Mouse (Mus musculus): ENCODE measurements at regions not wholly inside any gene's neighbourhood (a gene's known extent, or its start where the extent isn't known, plus 50 kb on each side); places are given as distances from the start of the nearest gene placed in this dataset.
A peak's percentile ranks its signal among the peaks of the same experiment; 100 is the strongest.

DNA sequence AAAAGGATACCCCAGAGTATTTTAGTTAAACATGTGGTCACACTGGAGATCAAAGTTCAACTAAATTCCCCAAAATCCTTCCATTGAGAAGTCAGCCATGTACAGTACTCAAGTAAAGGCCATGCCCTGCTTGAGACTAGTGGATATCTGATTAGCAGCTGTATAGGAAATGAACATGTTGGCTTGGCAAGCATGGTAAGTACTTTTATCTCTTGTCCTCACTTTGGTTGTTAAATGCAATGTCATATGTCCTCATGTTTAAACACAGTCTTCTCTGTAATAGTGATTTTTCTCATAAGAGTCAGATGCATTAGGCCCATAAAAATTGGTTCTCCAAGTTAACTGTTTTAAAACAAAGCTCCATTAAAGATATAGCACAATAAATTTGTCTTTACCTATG lies 141.1 kb upstream of the Pdgfd start:
- no peak for ATAC-seq (replicated peaks; ENCODE audit: low FRiP score, poor library complexity, severe bottlenecking)

DNA sequence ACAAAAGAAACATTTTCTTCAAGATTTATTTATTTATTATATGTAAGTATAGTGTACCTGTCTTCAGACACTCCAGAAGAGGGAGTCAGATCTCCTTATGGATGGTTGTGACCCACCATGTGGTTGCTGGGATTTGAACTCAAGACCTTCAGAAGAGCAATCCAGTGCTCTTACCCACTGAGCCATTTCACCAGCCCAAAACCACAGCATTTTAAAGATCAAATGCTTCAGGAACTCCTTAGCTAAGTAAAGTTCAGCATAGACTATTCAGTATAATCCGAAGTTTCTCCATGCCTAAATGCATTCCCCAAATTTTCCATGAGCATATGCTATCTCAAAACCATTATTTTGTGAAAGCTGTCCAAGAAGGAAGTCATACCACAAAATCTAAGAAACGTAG lies 102.0 kb upstream of the Pdgfd start:
- ATAC-seq (replicated peaks; ENCODE audit: low FRiP score, poor library complexity, severe bottlenecking): no peak

DNA sequence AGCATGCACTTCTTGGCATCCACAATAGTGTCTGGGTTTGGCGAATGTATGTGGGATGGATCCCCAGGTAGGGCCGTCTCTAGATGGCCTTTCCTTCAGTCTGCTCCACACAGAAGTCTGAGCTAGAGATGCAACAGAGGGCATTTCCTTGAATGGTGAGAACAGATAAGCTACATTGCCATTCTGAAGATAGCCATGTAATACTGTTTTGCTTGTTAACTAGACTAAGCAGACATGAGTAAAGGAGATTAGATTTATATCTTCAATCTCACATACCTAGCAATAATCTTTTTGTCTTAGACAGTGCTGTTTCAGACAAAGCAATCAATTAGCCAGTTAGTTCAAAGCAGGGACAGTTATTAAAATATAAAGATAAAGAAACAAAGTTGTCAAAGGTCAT lies 100.9 kb upstream of the Pdgfd start:
- ATAC-seq (replicated peaks; ENCODE audit: low FRiP score, poor library complexity, severe bottlenecking): no peak

GRCm38 (mm10) chr9:6081271-6081670 lies 87.1 kb upstream of the Pdgfd start:
- ATAC-seq (replicated peaks; ENCODE audit: low FRiP score, poor library complexity, severe bottlenecking): no peak

GRCm38 (mm10) chr9:6089913-6090312 lies 78.5 kb upstream of the Pdgfd start:
- ATAC-seq (replicated peaks; ENCODE audit: low FRiP score, poor library complexity, severe bottlenecking): peak; percentile 53

DNA sequence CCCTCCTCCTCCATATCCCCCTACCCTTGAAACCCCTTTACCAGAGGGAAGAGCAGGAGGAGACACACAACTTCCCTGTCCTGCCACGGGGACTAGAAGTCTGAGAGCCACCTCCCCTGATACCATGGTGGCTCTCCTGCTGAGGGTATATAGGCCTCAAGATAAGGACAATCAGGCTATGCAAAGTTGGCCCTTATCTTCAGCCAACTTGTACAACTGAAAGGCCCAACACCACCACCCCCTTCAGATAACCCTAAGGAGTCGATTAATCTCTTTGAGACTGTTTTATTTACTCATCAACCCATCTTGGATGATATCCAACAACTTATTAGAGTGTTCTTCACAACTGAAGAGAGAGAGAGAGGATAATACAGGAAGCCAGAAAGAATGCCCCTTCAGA lies 77.6 kb upstream of the Pdgfd start:
- peak; percentile 81 for ATAC-seq (replicated peaks; ENCODE audit: low FRiP score, poor library complexity, severe bottlenecking)

- ATAC-seq (replicated peaks; ENCODE audit: low FRiP score, poor library complexity, severe bottlenecking): no peak
These were observed 60.3 kb upstream of the Pdgfd start for GRCm38 (mm10) chr9:6108093-6108492.
